Mouse (Mus musculus) forebrain, embryonic 11.5 days (tissue): Measurements from ENCODE around the gene Lrig3. TPM values are rescaled to one million over a fixed set of nuclear protein-coding genes. Genes with fewer than 3 reads are reported as not detected.

Experiments used
- ATAC-seq: fragments of 200-750 bp; cut with Nextera tagmentation; replicated peaks from 2 replicates; pipeline ENCODE4 v1.8.0; 2017; ENCODE audit warnings: moderate TSS enrichment; ENCODE audit not compliant: low FRiP score
- DNase-seq: peaks from one replicate; pipeline ENCODE4 v3.0.0-alpha.2; 2017; ENCODE audit warnings: low spot score
- H3K27ac ChIP-seq: fragments of 300-500 bp; sonication (generic); 2 replicates; pipeline ENCODE4 v1.5.1; 2014; ENCODE audit warnings: low read depth, low read length
- H3K27me3 ChIP-seq: fragments of 300-500 bp; sonication (generic); 2 replicates; pipeline ENCODE4 v1.6.1; 2014; ENCODE audit warnings: mild to moderate bottlenecking, low read length, mixed read lengths; ENCODE audit not compliant: control insufficient read depth, insufficient read depth
- H3K36me3 ChIP-seq: fragments of 300-500 bp; sonication (generic); 2 replicates; pipeline ENCODE4 v1.6.1; 2014; ENCODE audit warnings: mild to moderate bottlenecking, low read length, moderate library complexity, mixed read lengths; ENCODE audit not compliant: control insufficient read depth, insufficient read depth
- H3K4me1 ChIP-seq: fragments of 300-500 bp; sonication (generic); replicated peaks from 2 replicates; pipeline ENCODE4 v1.6.1; 2014; ENCODE audit warnings: low read length, mixed read lengths; ENCODE audit not compliant: control insufficient read depth, insufficient read depth
- H3K4me2 ChIP-seq: fragments of 300-500 bp; sonication (generic); 2 replicates; pipeline ENCODE4 v1.6.1; 2014; ENCODE audit warnings: low read depth, mild to moderate bottlenecking, low read length, moderate library complexity, mixed read lengths; ENCODE audit not compliant: severe bottlenecking
- H3K4me3 ChIP-seq: fragments of 300-500 bp; sonication (generic); 2 replicates; pipeline ENCODE4 v1.5.1; 2014; ENCODE audit warnings: low read depth, low read length
- H3K9ac ChIP-seq: fragments of 300-500 bp; sonication (generic); 2 replicates; pipeline ENCODE4 v1.6.1; 2014; ENCODE audit warnings: low read length
- H3K9me3 ChIP-seq: fragments of 300-500 bp; sonication (generic); 2 replicates; pipeline ENCODE4 v1.6.1; 2016; ENCODE audit warnings: low read length, mixed read lengths; ENCODE audit not compliant: control insufficient read depth
- WGBS: fragments of 180-500 bp; shearing (Covaris S2); extraction: QIAGEN DNeasy Blood & Tissue Kit; methylation state at CpG from one replicate; pipeline ENCODE4 v1.1.7; 2014; 5-methylcytosine and 5-hydroxymethylcytosine counted together
- polyA plus RNA-seq: library from polyadenylated mRNA; unstranded; fragments of >200 nt; fragmentation: Nextera tagmentation; extraction: Ambion mirVana; gene quantifications from 2 replicates; pipeline ENCODE4 v1.2.1, GENCODE M21; 2014

Lrig3 gene
- polyA plus RNA-seq, 1 experiment from 2014 or later = 10.9 TPM

DNA sequence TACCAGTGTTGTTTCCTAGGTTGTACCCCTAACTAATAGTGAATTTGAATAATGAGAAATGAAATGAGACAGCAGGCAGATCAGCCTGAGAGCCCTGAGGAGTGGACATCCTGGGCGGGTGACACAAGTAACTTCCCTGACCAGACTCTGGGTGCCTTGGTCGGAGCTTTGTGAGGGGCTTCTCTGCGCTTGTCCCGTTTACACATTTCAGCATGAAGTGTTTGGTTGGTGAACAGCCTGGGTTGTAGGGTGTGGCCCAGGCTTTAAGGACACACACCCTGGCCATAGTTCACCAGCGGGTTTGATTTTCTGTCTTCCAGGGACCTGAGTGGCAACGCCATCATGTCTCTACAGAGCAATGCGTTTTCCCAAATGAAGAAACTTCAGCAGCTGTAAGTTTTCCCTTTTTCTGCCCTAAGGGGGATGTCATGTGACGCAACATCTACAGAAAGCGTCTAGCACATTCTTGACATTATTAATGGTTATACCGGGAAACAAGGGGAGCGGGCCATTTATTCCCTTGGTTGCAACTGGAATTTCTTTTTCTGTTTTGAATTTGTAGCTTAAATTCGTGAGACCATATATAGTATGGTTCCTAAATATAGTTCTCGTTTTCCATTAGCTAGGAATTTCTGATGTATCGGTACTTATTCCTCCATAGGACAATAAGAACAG is 36.2 kb downstream of the Lrig3 start:
- Histone ChIP-seq H3K4me2 (no peak overlapping the region), H3K36me3 (no peaks in the 10 kb centered on the region), H3K9me3 (no peaks in the 10 kb centered on the region), H3K27me3 (no peaks in the 10 kb centered on the region; the same call in 1 of the 2 replicates), H3K4me1 (peaks cover 2% of the 10 kb centered on the region; the same call in 1 of the 2 replicates), H3K9ac (no peak overlapping the region), H3K4me3 (no peak overlapping the region), H3K27ac (no peak overlapping the region)
- WGBS = 88% methylated on average over 14 of the region's 14 CpGs
- DNase-seq (no peak), ATAC-seq (no peak)

DNA sequence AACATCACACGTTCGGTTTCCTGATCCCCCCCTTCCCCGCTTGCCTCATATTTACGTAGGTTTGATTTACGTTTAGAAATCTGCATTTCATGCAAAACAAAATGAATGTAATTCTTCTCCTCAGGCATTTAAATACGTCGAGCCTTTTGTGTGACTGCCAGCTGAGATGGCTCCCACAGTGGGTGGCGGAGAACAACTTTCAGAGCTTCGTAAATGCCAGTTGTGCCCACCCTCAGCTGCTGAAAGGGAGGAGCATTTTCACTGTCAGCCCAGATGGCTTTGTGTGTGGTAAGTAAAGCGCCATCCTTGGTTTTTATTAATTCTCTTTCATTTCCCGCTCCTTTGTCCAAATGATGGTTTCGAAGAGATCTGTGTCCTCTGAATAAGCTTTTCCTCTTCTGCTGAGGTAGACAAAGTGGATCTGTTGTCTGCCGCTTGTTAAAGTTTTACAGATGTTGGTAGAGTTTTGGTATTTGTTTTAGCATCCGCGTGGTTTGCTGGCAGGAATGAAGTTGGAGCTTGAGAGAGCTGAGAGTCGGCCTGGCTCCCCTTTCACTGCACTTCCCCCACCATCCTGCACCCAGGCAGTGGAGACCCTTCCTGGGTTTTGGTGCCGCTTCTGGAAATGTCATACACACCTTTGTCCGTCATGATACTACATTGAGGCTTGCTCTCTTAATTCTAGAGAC is 37.0 kb downstream of the Lrig3 start:
- no peak overlapping the region for H3K4me3 ChIP-seq
- H3K9ac ChIP-seq = no peak overlapping the region
- ATAC-seq (no peak), DNase-seq (no peak)
- H3K36me3 ChIP-seq = no peaks in the 10 kb centered on the region
- H3K9me3 ChIP-seq = no peaks in the 10 kb centered on the region
- no peak overlapping the region for H3K4me2 ChIP-seq
- H3K4me1 ChIP-seq = no peaks in the 10 kb centered on the region; the same call in 1 of the 2 replicates
- H3K27me3 ChIP-seq = no peaks in the 10 kb centered on the region; the same call in 1 of the 2 replicates
- WGBS = 76% methylated on average over 18 of the region's 18 CpGs
- no peak overlapping the region for H3K27ac ChIP-seq

GRCm38 (mm10) chr10:126003857-126004256 is 37.9 kb downstream of the Lrig3 start:
- Histone ChIP-seq H3K4me1 (no peaks in the 10 kb centered on the region), H3K4me2 (no peak overlapping the region), H3K9ac (no peak overlapping the region), H3K4me3 (no peak overlapping the region), H3K36me3 (no peaks in the 10 kb centered on the region), H3K27me3 (no peaks in the 10 kb centered on the region), H3K27ac (no peak overlapping the region), H3K9me3 (no peaks in the 10 kb centered on the region)
- WGBS = 64% methylated on average over 1 of the region's 1 CpGs
- DNase-seq (no peak), ATAC-seq (no peak)

DNA sequence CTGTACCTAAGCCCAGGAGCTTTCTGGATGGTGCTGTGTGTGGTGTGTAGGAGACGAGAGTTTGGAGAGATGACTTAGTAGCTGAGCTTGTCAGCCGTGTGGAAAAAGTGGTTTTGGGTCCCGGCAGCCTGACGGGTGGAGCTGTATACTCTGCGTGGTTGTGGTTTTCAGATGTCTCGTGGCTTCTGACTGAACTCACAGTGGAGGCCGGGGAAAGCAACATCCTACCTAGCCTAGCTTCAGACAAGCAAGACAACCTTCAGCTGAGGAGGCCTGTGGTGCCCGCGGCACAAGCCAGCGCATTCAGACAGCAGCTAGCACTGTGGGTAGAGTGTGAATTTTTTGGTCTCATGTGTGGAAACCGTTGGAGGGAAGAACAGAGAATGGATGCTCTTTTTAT is 47.7 kb downstream of the Lrig3 start:
- 92% methylated on average over 11 of the region's 11 CpGs for WGBS
- H3K4me3 ChIP-seq = no peak overlapping the region
- no peak for DNase-seq
- ATAC-seq = no peak
- H3K36me3 ChIP-seq = no peaks in the 10 kb centered on the region
- H3K27me3 ChIP-seq = no peaks in the 10 kb centered on the region
- H3K9me3 ChIP-seq = no peaks in the 10 kb centered on the region
- H3K27ac ChIP-seq = no peak overlapping the region
- no peaks in the 10 kb centered on the region for H3K4me1 ChIP-seq
- no peak overlapping the region for H3K4me2 ChIP-seq
- no peak overlapping the region for H3K9ac ChIP-seq

DNA sequence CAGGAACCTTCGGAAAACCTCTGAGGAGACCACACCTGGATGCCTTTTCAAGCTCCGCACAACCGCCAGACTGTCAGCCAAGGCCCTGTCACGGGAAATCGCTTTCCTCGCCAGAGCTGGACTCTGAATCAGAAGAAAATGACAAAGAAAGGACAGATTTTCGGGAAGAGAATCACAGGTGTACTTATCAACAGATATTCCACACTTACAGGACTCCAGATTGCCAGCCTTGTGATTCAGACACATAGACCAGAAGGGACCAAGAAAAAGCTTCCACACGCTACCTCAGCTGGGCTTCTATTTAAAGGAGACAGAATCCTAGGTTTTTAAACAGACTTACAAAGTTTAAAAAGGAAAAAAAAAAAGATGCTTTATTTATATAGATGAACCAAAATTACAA is 48.7 kb downstream of the Lrig3 start:
- no peak overlapping the region for H3K4me2 ChIP-seq
- H3K4me1 ChIP-seq = no peaks in the 10 kb centered on the region
- DNase-seq (no peak), ATAC-seq (no peak)
- no peaks in the 10 kb centered on the region for H3K36me3 ChIP-seq
- H3K9ac ChIP-seq = no peak overlapping the region
- no peak overlapping the region for H3K4me3 ChIP-seq
- H3K27me3 ChIP-seq = no peaks in the 10 kb centered on the region
- 89% methylated on average over 8 of the region's 8 CpGs for WGBS
- no peaks in the 10 kb centered on the region for H3K9me3 ChIP-seq
- no peak overlapping the region for H3K27ac ChIP-seq

- Histone ChIP-seq H3K9me3 (no peaks in the 10 kb centered on the region), H3K27ac (no peak overlapping the region), H3K36me3 (no peaks in the 10 kb centered on the region), H3K9ac (no peak overlapping the region), H3K4me2 (no peak overlapping the region), H3K4me1 (no peaks in the 10 kb centered on the region), H3K27me3 (no peaks in the 10 kb centered on the region), H3K4me3 (no peak overlapping the region)
- DNase-seq = no peak
- no peak for ATAC-seq
- 95% methylated on average over 6 of the region's 6 CpGs for WGBS
Observed at GRCm38 (mm10) chr10:126015644-126016043, 49.7 kb downstream of the Lrig3 start.

- no peak for ATAC-seq
- Histone ChIP-seq H3K9me3 (no peaks in the 10 kb centered on the region), H3K27ac (no peak overlapping the region), H3K36me3 (no peaks in the 10 kb centered on the region), H3K4me2 (no peak overlapping the region), H3K27me3 (no peaks in the 10 kb centered on the region), H3K4me3 (no peak overlapping the region), H3K9ac (no peak overlapping the region), H3K4me1 (no peaks in the 10 kb centered on the region)
- WGBS = 90% methylated on average over 15 of the region's 15 CpGs
- no peak for DNase-seq
Observed at GRCm38 (mm10) chr10:126019350-126019991, 53.5 kb downstream of the Lrig3 start.

DNA sequence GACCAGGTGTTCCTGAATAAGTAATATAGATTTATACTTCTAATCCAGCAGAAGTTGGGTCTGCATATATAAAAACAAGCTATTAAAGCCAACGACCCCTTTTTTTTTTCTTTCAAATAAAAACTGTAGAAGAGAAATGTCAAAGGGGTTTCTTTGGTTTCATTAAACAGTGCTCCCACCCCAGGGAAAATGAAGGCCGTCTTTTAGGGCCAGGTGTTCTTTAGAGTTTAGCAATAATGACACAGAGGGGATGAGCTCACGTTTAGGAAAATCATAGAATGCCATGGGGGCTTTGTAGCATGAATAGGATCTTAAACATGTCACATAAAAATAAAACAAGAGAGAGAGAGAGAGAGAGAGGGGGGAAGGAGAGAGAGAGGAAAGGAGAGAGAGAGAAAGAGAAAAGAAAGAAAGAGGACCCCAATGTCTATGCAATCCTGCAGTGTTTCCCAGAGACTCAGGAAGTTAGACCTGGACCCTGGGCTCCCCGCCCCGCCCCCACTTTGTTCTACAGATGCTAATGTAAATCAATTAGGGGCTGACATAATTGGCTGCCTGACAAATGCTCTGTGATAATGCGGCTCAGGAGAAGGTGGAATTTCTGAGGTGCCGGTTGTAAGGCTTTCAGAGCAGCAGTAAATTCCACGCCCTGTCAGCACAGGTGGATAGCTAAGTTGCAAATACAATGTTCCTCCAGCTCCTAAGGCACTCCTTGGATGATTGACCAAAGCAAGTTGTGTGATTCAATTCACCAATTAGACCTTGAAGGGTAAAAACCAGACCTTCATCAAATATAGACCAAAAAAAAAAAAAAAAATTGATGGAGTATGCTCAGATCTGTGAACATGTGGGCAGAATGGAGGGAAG is 62.8 kb downstream of the Lrig3 start:
- no peaks in the 10 kb centered on the region for H3K9me3 ChIP-seq
- 0 out of 2 replicates have a peak overlapping the region, but pooled peaks have one; percentile 37 for H3K27ac ChIP-seq
- H3K4me1 ChIP-seq = no peaks in the 10 kb centered on the region; the same call in 1 of the 2 replicates
- no peak overlapping the region for H3K9ac ChIP-seq
- H3K4me2 ChIP-seq = peak overlapping the region; percentile 21; the same call in 1 of the 2 replicates
- peak; percentile 78 for DNase-seq
- H3K36me3 ChIP-seq = no peaks in the 10 kb centered on the region
- no peaks in the 10 kb centered on the region for H3K27me3 ChIP-seq
- ATAC-seq = peak; percentile 86
- no peak overlapping the region for H3K4me3 ChIP-seq
- WGBS = 27% methylated on average over 8 of the region's 8 CpGs
